Mouse (Mus musculus): ENCODE results near the gene Vmn1r232.

DNA sequence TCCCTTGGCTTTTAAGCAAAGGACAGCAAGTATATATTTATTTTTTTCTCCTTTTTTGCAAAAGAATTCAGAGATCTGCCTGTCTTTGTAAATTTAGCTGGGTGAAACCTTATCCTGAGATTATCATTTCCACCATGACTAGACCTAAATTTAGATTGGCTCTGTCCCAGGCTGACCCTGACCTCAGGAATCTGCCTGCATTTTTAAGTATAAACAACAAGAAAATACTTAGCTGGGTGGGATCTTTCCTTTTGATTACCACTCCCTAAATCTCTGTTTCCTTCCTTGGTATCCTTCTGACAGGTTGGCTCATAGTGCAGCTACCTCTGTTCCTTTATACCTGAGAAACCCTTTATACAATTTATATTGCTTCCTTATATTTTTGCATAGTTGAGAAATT, 47.2 kb upstream of the Vmn1r232 start:
- TF ChIP-seq CTCF (IDR thresholded peaks at IDR 0.05; ENCODE audit: low read depth) (no peak), EP300 (optimal IDR thresholded peaks at IDR 0.05) (no peak)

Measured in stomach, postnatal 0 days (tissue).